ENCODE assay signal across 7 mouse cellular contexts in the genomic region with DNA sequence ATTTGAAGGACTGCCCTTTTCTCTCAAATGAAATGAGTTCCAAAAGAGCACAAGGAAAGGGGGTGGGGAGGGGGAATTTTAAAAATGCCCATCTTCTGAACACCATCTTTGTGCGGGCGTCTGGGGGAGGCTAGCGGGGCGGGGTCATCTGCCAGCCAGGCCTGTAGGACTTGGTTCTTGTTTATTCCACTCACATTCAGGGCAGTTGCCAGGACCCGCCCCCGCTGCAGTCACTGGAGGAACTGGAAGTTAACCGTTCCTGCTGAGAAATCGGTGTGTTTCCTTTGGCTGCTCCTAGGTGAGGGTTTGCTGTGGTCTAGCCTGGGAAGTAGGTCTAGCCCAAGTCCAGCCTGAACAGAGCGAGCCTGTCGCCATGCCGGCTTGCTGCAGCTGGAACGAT. TPM values are rescaled to one million over a fixed set of nuclear protein-coding genes. Genes with fewer than 3 reads are reported as not detected.
DNase-seq lines count a peak whose midpoint lies in the region; ATAC-seq lines count a peak whose summit lies in the region.

P2rx7 (plus strand) TSS at position 211 of the 400 bp plus-strand sequence.

- intact Hi-C loops in left cerebral cortex, postnatal 14 days (cut with DNase I): loop anchor here (5.0 kb wide), 1 partner anchor 84 kb away; no protein-coding TSS in a partner anchor

- no peak within 1 kb of the TSS for H3K4me3 ChIP-seq in hindbrain, embryonic 12.5 days
- H3K4me3 ChIP-seq in midbrain, embryonic 14.5 days (replicated peaks; ENCODE audit: low read depth, low read length): no peak within 1 kb of the TSS
- H3K4me3 ChIP-seq in stomach, embryonic 16.5 days (replicated peaks; ENCODE audit: low read length): peak within 1 kb of the TSS; percentile 21

- H3K4me1 ChIP-seq in hindbrain, embryonic 12.5 days: peaks cover 2% of the 10 kb centered on the region; the same call in 1 of the 2 replicates
- no peaks in the 10 kb centered on the region for H3K4me1 ChIP-seq in midbrain, embryonic 14.5 days (ENCODE audit: control insufficient read depth, insufficient read depth, low read length)
- H3K4me1 ChIP-seq in stomach, embryonic 16.5 days (ENCODE audit: control insufficient read depth, insufficient read depth, low read length): 0 out of 2 replicates have a peak, but pooled peaks cover 4% of the 10 kb centered on the region

- no peaks in the 10 kb centered on the region for H3K9me3 ChIP-seq in hindbrain, embryonic 12.5 days (replicated peaks)
- no peaks in the 10 kb centered on the region for H3K9me3 ChIP-seq in midbrain, embryonic 14.5 days (ENCODE audit: control insufficient read depth, low read length)
- no peaks in the 10 kb centered on the region for H3K9me3 ChIP-seq in stomach, embryonic 16.5 days (replicated peaks; ENCODE audit: control insufficient read depth, low read length)

- 64% methylated on average over 12 of the region's 12 CpGs for WGBS in hindbrain, embryonic 12.5 days
- WGBS in midbrain, embryonic 14.5 days: 67% methylated on average over 12 of the region's 12 CpGs
- 59% methylated on average over 12 of the region's 12 CpGs for WGBS in stomach, embryonic 16.5 days

- peak within 1 kb of the TSS; percentile 19; the same call in 1 of the 2 replicates for H3K27ac ChIP-seq in hindbrain, embryonic 12.5 days
- H3K27ac ChIP-seq in midbrain, embryonic 14.5 days (replicated peaks; ENCODE audit: low read depth, low read length): peak within 1 kb of the TSS; percentile 53
- H3K27ac ChIP-seq in stomach, embryonic 16.5 days (ENCODE audit: low read length): peak within 1 kb of the TSS; percentile 38

- peak; percentile 50; the same call in 1 of the 2 replicates for ATAC-seq in hindbrain, embryonic 12.5 days (ENCODE audit: low FRiP score)
- ATAC-seq in midbrain, embryonic 14.5 days (ENCODE audit: low FRiP score, low TSS enrichment): no peak
- ATAC-seq in stomach, embryonic 16.5 days (ENCODE audit: insufficient read depth, low FRiP score): no peak

- no peaks in the 10 kb centered on the region for H3K36me3 ChIP-seq in hindbrain, embryonic 12.5 days
- no peaks in the 10 kb centered on the region for H3K36me3 ChIP-seq in midbrain, embryonic 14.5 days (ENCODE audit: control insufficient read depth, insufficient read depth, low read length)
- H3K36me3 ChIP-seq in stomach, embryonic 16.5 days (ENCODE audit: control insufficient read depth, insufficient read depth, low read length): no peaks in the 10 kb centered on the region

- peak; percentile 34 for DNase-seq in CD4-positive, CD25-positive, alpha-beta regulatory T cell, adult 2 months (ENCODE audit: low read depth, low spot score)
- peak; percentile 33 for DNase-seq in ES-CJ7 (ENCODE audit: low read depth, low spot score)
- DNase-seq in frontal cortex, adult 2 months (ENCODE audit: extremely low spot score in 1 of 2, low spot score in 1 of 2): peak; percentile 46 to 69
- DNase-seq in left cerebral cortex, postnatal 14 days (ENCODE audit: low spot score in 2 of 2): peak; percentile 57 to 73
- DNase-seq in midbrain, embryonic 14.5 days: peak; percentile 43

- H3K27me3 ChIP-seq in hindbrain, embryonic 12.5 days: no peaks in the 10 kb centered on the region
- no peaks in the 10 kb centered on the region for H3K27me3 ChIP-seq in midbrain, embryonic 14.5 days (ENCODE audit: control insufficient read depth, insufficient read depth, low read length)
- H3K27me3 ChIP-seq in stomach, embryonic 16.5 days (ENCODE audit: control insufficient read depth, insufficient read depth, low read length): no peaks in the 10 kb centered on the region

- no peak within 1 kb of the TSS for H3K9ac ChIP-seq in hindbrain, embryonic 12.5 days
- H3K9ac ChIP-seq in midbrain, embryonic 14.5 days (replicated peaks; ENCODE audit: low read length): no peak within 1 kb of the TSS
- H3K9ac ChIP-seq in stomach, embryonic 16.5 days (ENCODE audit: low read length): peak within 1 kb of the TSS; percentile 52

- peak within 1 kb of the TSS; percentile 1; the same call in 1 of the 2 replicates for H3K4me2 ChIP-seq in hindbrain, embryonic 12.5 days (replicated peaks)
- peak within 1 kb of the TSS; percentile 5; the same call in 1 of the 2 replicates for H3K4me2 ChIP-seq in midbrain, embryonic 14.5 days (ENCODE audit: low read length)
- H3K4me2 ChIP-seq in stomach, embryonic 16.5 days (ENCODE audit: low read depth, low read length): peak within 1 kb of the TSS; percentile 28

RNA-seq across cellular contexts. Expression of gene P2rx7, which starts in this region (rescaled TPM):
- polyA plus RNA-seq in frontal cortex, adult 2 months (2012; rRNA removed): 14.3 and 16.3 TPM in 2 replicates
- 3.3 and 4.0 TPM in 2 replicates for polyA plus RNA-seq in hindbrain, embryonic 12.5 days (2016; fragmentation: Nextera tagmentation; extraction: Ambion mirVana)
- 1 to 10 TPM; 6.3 to 6.8 TPM for total RNA-seq in left cerebral cortex, postnatal 14 days (2021)
- 3.2 and 3.9 TPM in 2 replicates for polyA plus RNA-seq in midbrain, embryonic 14.5 days (2014; fragmentation: Nextera tagmentation; extraction: Ambion mirVana)
- 2.8 and 3.3 TPM in 2 replicates for polyA plus RNA-seq in stomach, embryonic 16.5 days (2015; fragmentation: Nextera tagmentation; extraction: Ambion mirVana)
